9 mouse cellular contexts compared by ENCODE assay signal in genomic region chr16:52892467-52893255, GRCm38 (mm10).
A peak's percentile ranks its signal among the peaks of the same experiment; 100 is the strongest.
DNase-seq lines count a peak whose midpoint lies in the region; ATAC-seq lines count a peak whose summit lies in the region.
"Had no signal": no experiment of that assay in that cellular context is flagged by ENCODE, and none has a peak within 500 bp of the region (broad histone marks: within the 10 kb centered on the region; RNA-seq: fewer than 3 reads in every experiment).

No protein-coding gene starts in this region.

- DNase-seq in kidney, adult 9 months = no peak
- DNase-seq in brain, adult 2 months (ENCODE audit: low read depth, low spot score) = peak; percentile 7
- no peak for DNase-seq in hindbrain, embryonic 14.5 days (ENCODE audit: low spot score)
- DNase-seq in T-cell, adult 2 months (ENCODE audit: low spot score) = no peak
- DNase-seq in adrenal gland, adult (ENCODE audit: inconsistent age in 2 of 2, low spot score in 1 of 2) = no peak
- no peak for DNase-seq in frontal cortex, postnatal 10 days (ENCODE audit: low spot score in 2 of 2)
- DNase-seq: lung, adult 18-20 months had no signal

- H3K9me3 ChIP-seq in kidney, embryonic 14.5 days (ENCODE audit: control insufficient read depth, low read length) = no peaks in the 10 kb centered on the region
- no peaks in the 10 kb centered on the region for H3K9me3 ChIP-seq in hindbrain, embryonic 14.5 days (ENCODE audit: control insufficient read depth, low read length)
- no peaks in the 10 kb centered on the region for H3K9me3 ChIP-seq in midbrain, embryonic 15.5 days

- no peaks in the 10 kb centered on the region for H3K27me3 ChIP-seq in kidney, embryonic 14.5 days (ENCODE audit: control insufficient read depth, insufficient read depth, low read length)
- H3K27me3 ChIP-seq in hindbrain, embryonic 14.5 days (ENCODE audit: control insufficient read depth, insufficient read depth, low read length) = no peaks in the 10 kb centered on the region
- H3K27me3 ChIP-seq in midbrain, embryonic 15.5 days (replicated peaks) = no peaks in the 10 kb centered on the region

- ATAC-seq in kidney, embryonic 14.5 days (ENCODE audit: low FRiP score, low TSS enrichment) = peak; percentile 98
- ATAC-seq in hindbrain, embryonic 14.5 days (ENCODE audit: low FRiP score) = peak; percentile 93
- ATAC-seq in midbrain, embryonic 15.5 days (replicated peaks) = peak; percentile 87

- 0 out of 2 replicates have a peak overlapping the region, but pooled peaks have one; percentile 2 for H3K4me2 ChIP-seq in kidney, embryonic 14.5 days (replicated peaks; ENCODE audit: low read depth, low read length)
- H3K4me2 ChIP-seq in hindbrain, embryonic 14.5 days (replicated peaks) = peak overlapping the region; percentile 19; the same call in 1 of the 2 replicates
- H3K4me2 ChIP-seq in midbrain, embryonic 15.5 days = 0 out of 2 replicates have a peak overlapping the region, but pooled peaks have one; percentile 8

- 59% methylated on average over 14 of the region's 14 CpGs for WGBS in kidney, embryonic 14.5 days
- WGBS in hindbrain, embryonic 14.5 days = 47% methylated on average over 14 of the region's 14 CpGs
- 48% methylated on average over 14 of the region's 14 CpGs for WGBS in midbrain, embryonic 15.5 days

- no peaks in the 10 kb centered on the region for H3K36me3 ChIP-seq in kidney, embryonic 14.5 days (ENCODE audit: control insufficient read depth, insufficient read depth, low read length)
- no peaks in the 10 kb centered on the region for H3K36me3 ChIP-seq in hindbrain, embryonic 14.5 days (replicated peaks; ENCODE audit: control insufficient read depth, insufficient read depth)
- no peaks in the 10 kb centered on the region for H3K36me3 ChIP-seq in midbrain, embryonic 15.5 days (replicated peaks)

- H3K4me1 ChIP-seq in kidney, embryonic 14.5 days (ENCODE audit: control insufficient read depth, insufficient read depth, low read length) = no peaks in the 10 kb centered on the region
- H3K4me1 ChIP-seq in hindbrain, embryonic 14.5 days (replicated peaks; ENCODE audit: control insufficient read depth, insufficient read depth, low read length) = 0 out of 2 replicates have a peak, but pooled peaks cover 7% of the 10 kb centered on the region
- no peaks in the 10 kb centered on the region for H3K4me1 ChIP-seq in midbrain, embryonic 15.5 days

- H3K27ac ChIP-seq in kidney, embryonic 14.5 days (ENCODE audit: low read depth, low read length) = no peak overlapping the region
- no peak overlapping the region for H3K27ac ChIP-seq in hindbrain, embryonic 14.5 days
- no peak overlapping the region for H3K27ac ChIP-seq in midbrain, embryonic 15.5 days

- no peak overlapping the region for H3K4me3 ChIP-seq in kidney, embryonic 14.5 days (ENCODE audit: low read length)
- no peak overlapping the region for H3K4me3 ChIP-seq in hindbrain, embryonic 14.5 days (replicated peaks; ENCODE audit: low read length)
- H3K4me3 ChIP-seq in midbrain, embryonic 15.5 days = no peak overlapping the region

- no peak overlapping the region for H3K9ac ChIP-seq in kidney, embryonic 14.5 days (ENCODE audit: low read depth, low read length)
- no peak overlapping the region for H3K9ac ChIP-seq in hindbrain, embryonic 14.5 days
- no peak overlapping the region for H3K9ac ChIP-seq in midbrain, embryonic 15.5 days
